Mouse (Mus musculus): ENCODE results near the gene Unc13c.
A peak's percentile ranks its signal among the peaks of the same experiment; 100 is the strongest.

DNA sequence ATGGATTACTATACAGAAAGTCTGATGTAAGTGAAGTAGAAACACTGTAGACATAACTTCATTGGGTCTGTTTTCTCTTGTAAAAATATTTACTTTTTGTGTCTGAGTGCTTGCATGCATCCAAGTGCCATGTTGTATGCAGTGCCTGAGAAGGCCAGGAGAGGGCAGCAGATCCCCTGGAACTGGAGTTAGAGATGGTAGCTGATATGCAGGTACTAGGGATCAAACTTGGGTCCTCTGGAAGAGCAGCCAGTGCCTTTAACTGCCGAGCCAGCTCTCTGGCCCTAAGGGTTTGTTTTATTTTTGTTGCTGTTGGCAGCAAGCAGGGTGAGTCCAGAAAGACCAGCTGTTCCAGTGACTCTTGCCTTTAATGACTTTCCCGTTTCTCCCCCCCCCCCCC is 411.0 kb downstream of the Unc13c start:
- peak; percentile 75 for TF ChIP-seq CTCF (IDR thresholded peaks at IDR 0.05; ENCODE audit: insufficient read depth, low read length)
- no peak for TF ChIP-seq POLR2A (IDR thresholded peaks at IDR 0.05; ENCODE audit: borderline replicate concordance, extremely low read depth, low read depth, low read length)

All from lung, adult 2 months (tissue).